Mouse (Mus musculus): ENCODE measurements at regions not wholly inside any gene's neighbourhood (a gene's known extent, or its start where the extent isn't known, plus 50 kb on each side); places are given as distances from the start of the nearest gene placed in this dataset.

- peak; percentile 1 for DNase-seq (ENCODE audit: low read depth)
- TF ChIP-seq CTCF (IDR thresholded peaks at IDR 0.05; ENCODE audit: borderline replicate concordance, extremely low read depth, insufficient read depth, insufficient read length) (no peak), POLR2A (IDR thresholded peaks at IDR 0.05; ENCODE audit: borderline replicate concordance, extremely low read depth, insufficient read depth, insufficient read length, poor library complexity, severe bottlenecking) (no peak)
Measured at GRCm38 (mm10) chr2:99934209-99934608, 1267.1 kb upstream of the Gm10800 start.

Measured in brain, embryonic 14.5 days (tissue).